Mouse (Mus musculus) liver, adult 2 months (tissue): ENCODE measurements around the gene Kmt5a. TPM values are rescaled to one million over a fixed set of nuclear protein-coding genes. Genes with fewer than 3 reads are reported as not detected.

Experiments
- DNase-seq: peaks from one replicate; pipeline ENCODE4 v3.0.0-alpha.2; 2011; ENCODE audit warnings: low read depth, low spot score; ENCODE audit errors: extremely low read depth
- H3K27ac ChIP-seq: fragments of 200-500 bp; replicated peaks from 2 replicates; pipeline ENCODE4 v1.5.1; 2012; ENCODE audit warnings: low read depth, mild to moderate bottlenecking, control low read depth, inconsistent platforms, low read length; ENCODE audit not compliant: insufficient read depth
- H3K27me3 ChIP-seq: fragments of 200-500 bp; 2 replicates; pipeline ENCODE4 v1.6.1; 2012; ENCODE audit warnings: mild to moderate bottlenecking, moderate library complexity, low read length, inconsistent platforms; ENCODE audit not compliant: control insufficient read depth, insufficient read depth
- H3K36me3 ChIP-seq: fragments of 200-500 bp; 2 replicates; pipeline ENCODE4 v1.6.1; 2012; ENCODE audit warnings: low read length, inconsistent platforms; ENCODE audit not compliant: control insufficient read depth, insufficient read depth
- H3K4me1 ChIP-seq: fragments of 200-500 bp; 2 replicates; pipeline ENCODE4 v1.6.1; 2011; ENCODE audit warnings: low read length; ENCODE audit not compliant: control insufficient read depth, insufficient read depth
- H3K4me3 ChIP-seq: fragments of 200-500 bp; 2 replicates; pipeline ENCODE4 v1.5.1; 2011; ENCODE audit warnings: low read depth, mild to moderate bottlenecking, control low read depth, low read length, moderate library complexity; ENCODE audit not compliant: insufficient read depth
- H3K79me2 ChIP-seq: fragments of 200-500 bp; 2 replicates; pipeline ENCODE4 v1.6.1; 2012; ENCODE audit warnings: inconsistent platforms, mild to moderate bottlenecking, low read length, moderate library complexity; ENCODE audit not compliant: control insufficient read depth, insufficient read depth
- H3K9ac ChIP-seq: fragments of 200-500 bp; 2 replicates; pipeline ENCODE4 v1.6.1; 2012; ENCODE audit warnings: low read depth, mild to moderate bottlenecking, control low read depth, inconsistent platforms, low read length
- CTCF ChIP-seq: fragments of 200-500 bp; IDR thresholded peaks from 2 replicates; pipeline ENCODE4 v1.5.1; 2011; ENCODE audit warnings: low read depth, low read length, control low read depth
- POLR2A ChIP-seq: fragments of 200-500 bp; IDR thresholded peaks from 2 replicates; pipeline ENCODE4 v1.6.1; 2011; ENCODE audit warnings: low read length, control low read depth; ENCODE audit not compliant: insufficient read depth; ENCODE audit errors: extremely low read depth
- WGBS: fragments of 180-500 bp; shearing (Covaris S2); methylation state at CpG from one replicate; pipeline ENCODE4 v1.1.7; 2018; 5-methylcytosine and 5-hydroxymethylcytosine counted together
- polyA plus RNA-seq: library from polyadenylated mRNA; depleted of rRNA; stranded (reverse); fragments of >200 nt; gene quantifications from 2 replicates; pipeline ENCODE4 v1.2.3, GENCODE M21; 2012; rRNA removed
- total RNA-seq: library from RNA; depleted of rRNA; stranded (reverse); fragments of >200 nt; gene quantifications from 2 replicates; pipeline ENCODE4 v1.2.3, GENCODE M21; 2014; rRNA removed

The Kmt5a gene
- total RNA-seq, result 9.6 and 13.2 TPM in 2 replicates
- 14.7 and 15.1 TPM in 2 replicates for polyA plus RNA-seq

GRCm38 (mm10) chr5:124439447-124440093 is at the start of gene Kmt5a:
TSS of gene Kmt5a (plus strand) at chr5:124439930.
- Histone ChIP-seq H3K9ac (peak within 1 kb of the TSS; percentile 80), H3K36me3 (no peaks in the 10 kb centered on the region), H3K27me3 (no peaks in the 10 kb centered on the region), H3K4me1 (peaks cover 13% of the 10 kb centered on the region), H3K79me2 (no peaks in the 10 kb centered on the region), H3K27ac (peak within 1 kb of the TSS; percentile 70), H3K4me3 (peak within 1 kb of the TSS; percentile 81)
- WGBS, result under 1% methylated on average over 34 of the region's 34 CpGs
- TF ChIP-seq POLR2A (peak; percentile 39; the same call in 1 of the 2 replicates), CTCF (no peak)
- peak; percentile 98 for DNase-seq

- no peak for DNase-seq
- Histone ChIP-seq H3K36me3 (peaks cover 77% of the 10 kb centered on the region), H3K27me3 (no peaks in the 10 kb centered on the region), H3K9ac (no peak overlapping the region), H3K79me2 (no peaks in the 10 kb centered on the region), H3K4me3 (no peak overlapping the region), H3K4me1 (no peaks in the 10 kb centered on the region), H3K27ac (no peak overlapping the region)
- WGBS, result 97% methylated on average over 4 of the region's 4 CpGs
- TF ChIP-seq CTCF (no peak), POLR2A (no peak)
Observed at GRCm38 (mm10) chr5:124392412-124392811, 47.3 kb upstream of the Kmt5a start.

DNA sequence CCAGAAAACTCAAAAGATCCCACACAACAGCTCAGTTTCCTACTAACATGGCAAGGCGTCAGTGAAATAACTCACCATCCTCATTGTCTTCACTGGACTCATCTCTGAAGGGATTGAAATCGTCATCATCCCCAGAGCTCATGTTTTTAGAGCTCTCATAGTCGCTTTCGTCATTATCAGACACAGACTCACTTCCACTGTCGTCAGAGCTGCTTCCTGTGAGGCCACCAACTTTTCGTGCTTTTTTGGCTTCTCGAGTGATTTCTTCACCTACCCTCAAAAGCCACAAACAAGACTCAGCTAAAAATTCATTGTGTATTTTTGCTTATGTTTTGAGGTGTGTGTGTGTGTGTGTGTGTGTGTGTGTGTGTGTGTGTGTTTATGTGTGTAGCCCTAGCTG is 46.0 kb upstream of the Kmt5a start:
- 85% methylated on average over 7 of the region's 7 CpGs for WGBS
- DNase-seq, result no peak
- Histone ChIP-seq H3K27me3 (no peaks in the 10 kb centered on the region), H3K79me2 (no peaks in the 10 kb centered on the region), H3K36me3 (peaks cover 75% of the 10 kb centered on the region), H3K4me1 (no peaks in the 10 kb centered on the region), H3K27ac (no peak overlapping the region), H3K4me3 (no peak overlapping the region), H3K9ac (no peak overlapping the region)
- TF ChIP-seq CTCF (no peak), POLR2A (no peak)

DNA sequence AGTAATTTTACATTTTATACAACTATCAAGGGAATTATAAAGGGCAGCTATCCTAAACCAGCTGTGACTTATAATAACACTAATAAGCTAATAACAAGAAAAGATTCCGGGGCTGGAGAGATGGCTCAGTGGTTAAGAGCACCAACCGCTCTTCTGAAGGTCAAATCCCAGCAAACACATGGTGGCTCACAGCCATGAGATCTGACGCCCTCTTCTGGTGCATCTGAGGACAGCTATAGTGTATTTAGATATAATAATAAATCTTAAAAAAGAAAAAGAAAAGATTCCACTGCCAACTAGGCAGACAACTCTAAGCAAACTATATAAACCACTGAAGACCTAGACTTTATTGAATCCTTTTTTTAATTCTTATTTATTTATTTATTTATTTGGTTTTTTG is 28.9 kb upstream of the Kmt5a start:
- Histone ChIP-seq H3K36me3 (peaks cover 52% of the 10 kb centered on the region), H3K79me2 (no peaks in the 10 kb centered on the region), H3K9ac (no peak overlapping the region), H3K4me3 (no peak overlapping the region), H3K4me1 (no peaks in the 10 kb centered on the region), H3K27me3 (no peaks in the 10 kb centered on the region), H3K27ac (no peak overlapping the region)
- no peak for DNase-seq
- WGBS, result 57% methylated on average over 3 of the region's 3 CpGs
- TF ChIP-seq POLR2A (no peak), CTCF (peak; percentile 17; the same call in 1 of the 2 replicates)

GRCm38 (mm10) chr5:124412163-124412562 is 27.6 kb upstream of the Kmt5a start:
- Histone ChIP-seq H3K9ac (no peak overlapping the region), H3K4me1 (no peaks in the 10 kb centered on the region), H3K27ac (no peak overlapping the region), H3K79me2 (peaks cover 8% of the 10 kb centered on the region; the same call in 1 of the 2 replicates), H3K4me3 (no peak overlapping the region), H3K27me3 (no peaks in the 10 kb centered on the region), H3K36me3 (peaks cover 42% of the 10 kb centered on the region)
- 89% methylated on average over 5 of the region's 5 CpGs for WGBS
- no peak for DNase-seq
- TF ChIP-seq CTCF (no peak), POLR2A (no peak)

- WGBS, result 91% methylated on average over 2 of the region's 2 CpGs
- Histone ChIP-seq H3K36me3 (peaks cover 4% of the 10 kb centered on the region; the same call in 1 of the 2 replicates), H3K27ac (no peak overlapping the region), H3K4me1 (peaks cover 4% of the 10 kb centered on the region; the same call in 1 of the 2 replicates), H3K79me2 (peaks cover 36% of the 10 kb centered on the region; the same call in 1 of the 2 replicates), H3K27me3 (no peaks in the 10 kb centered on the region), H3K9ac (no peak overlapping the region), H3K4me3 (no peak overlapping the region)
- DNase-seq, result no peak
- no peak for TF ChIP-seq CTCF
- TF ChIP-seq POLR2A, result no peak
Observed at GRCm38 (mm10) chr5:124418903-124419302, 20.8 kb upstream of the Kmt5a start.
